Mouse (Mus musculus) adrenal gland, adult (tissue): Measurements from ENCODE around the gene Hk2.
A peak's percentile ranks its signal among the peaks of the same experiment; 100 is the strongest.

Experiments
- DNase-seq, 2 experiments: peaks; one replicate each; pipeline ENCODE4 v3.0.0; 2022 to 2023; ENCODE audit warnings: low spot score in 1 of 2; ENCODE audit not compliant: inconsistent age in 2 of 2

Gene Hk2

DNA sequence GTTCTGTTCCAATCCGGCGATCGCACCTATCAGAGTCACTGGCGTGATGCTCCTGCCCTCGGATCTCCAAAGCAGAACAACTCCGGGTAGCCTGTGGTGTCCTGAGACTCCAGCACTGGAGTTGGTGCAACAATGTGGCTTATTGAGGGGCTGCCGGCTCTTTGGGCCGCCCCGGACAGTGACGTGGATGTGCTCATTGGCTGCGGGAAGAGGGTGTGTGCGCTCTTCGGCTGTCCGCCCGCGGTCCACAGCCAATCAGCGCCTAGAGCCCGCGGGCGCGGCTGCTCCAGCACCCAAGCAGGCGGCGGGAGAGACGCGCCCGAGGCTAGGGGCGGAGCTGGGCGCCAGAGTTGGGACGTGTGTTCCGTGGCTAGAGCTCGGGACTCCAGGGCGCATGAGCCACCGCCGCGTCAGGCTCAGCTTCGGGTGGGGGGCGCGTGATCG lies at the start of gene Hk2:
Gene Hk2 (minus strand): TSS at position 134 of the 444 bp plus-strand sequence.
- DNase-seq: peak; percentile 92 to 96

DNA sequence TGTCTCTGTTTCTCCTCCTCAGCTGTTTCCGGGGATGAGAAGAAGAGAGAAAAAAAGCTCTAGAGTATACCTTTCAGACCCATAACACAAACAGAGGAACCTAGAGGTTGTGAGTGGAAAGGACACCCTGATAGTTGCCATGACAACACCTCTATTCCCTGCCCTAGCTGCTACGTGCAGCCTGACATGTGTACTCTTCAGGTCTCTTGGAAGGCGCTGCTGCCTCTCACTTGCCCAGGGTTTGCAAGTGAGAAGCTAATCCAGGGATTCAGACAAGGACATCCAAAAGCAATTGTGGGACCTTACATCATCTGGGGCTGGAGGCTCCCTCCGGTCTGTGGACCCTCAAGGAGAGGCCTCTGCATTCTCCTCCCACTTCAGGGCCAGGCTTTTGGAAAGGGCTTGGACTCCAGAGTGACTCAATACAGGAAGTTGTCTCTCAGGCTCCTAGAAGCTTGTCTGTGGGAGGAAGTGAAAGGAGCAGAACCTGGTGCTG lies 47.6 kb upstream of the Hk2 start:
- peak in 1 of 2 experiments; percentile 66 for DNase-seq

DNA sequence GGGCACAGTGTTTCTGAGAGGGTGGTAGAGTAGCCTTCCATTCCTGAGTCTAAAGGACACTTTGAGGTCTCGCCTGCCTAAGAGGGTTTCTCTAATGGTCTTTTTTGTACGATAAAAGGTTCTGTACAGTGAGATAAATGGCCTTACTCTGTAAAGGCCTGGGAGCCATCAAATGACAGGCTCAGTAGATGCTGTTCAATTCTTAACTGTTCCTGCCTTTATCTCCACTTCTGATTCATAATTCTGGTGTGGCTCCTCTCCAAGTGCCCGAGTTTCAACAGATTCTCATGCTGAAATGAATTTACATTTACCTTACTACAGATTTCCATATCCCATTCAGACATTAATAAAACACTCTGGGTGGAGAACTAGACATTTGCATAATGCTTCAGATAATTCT lies 46.5 kb upstream of the Hk2 start:
- DNase-seq: peak; percentile 44 to 72

DNA sequence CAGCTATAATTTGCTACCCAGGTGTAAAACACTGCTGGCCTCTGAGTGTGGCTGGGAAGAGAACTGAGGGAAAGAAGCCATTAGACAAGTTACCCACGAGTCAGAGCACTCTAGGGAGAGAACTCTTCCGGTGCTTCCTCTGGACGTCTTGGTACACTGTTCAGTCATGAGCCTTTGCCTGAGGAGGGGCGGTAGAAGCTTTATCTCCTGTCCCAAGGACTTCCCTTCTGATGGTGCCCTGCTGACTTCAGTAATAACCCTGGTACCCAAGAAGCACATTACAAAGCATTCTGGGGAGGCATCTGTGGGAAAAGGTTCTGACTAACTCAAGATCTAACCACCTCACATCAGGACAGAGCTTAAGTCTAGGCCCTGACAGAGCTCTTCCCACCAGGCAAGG lies 40.6 kb upstream of the Hk2 start:
- DNase-seq: no peak

DNA sequence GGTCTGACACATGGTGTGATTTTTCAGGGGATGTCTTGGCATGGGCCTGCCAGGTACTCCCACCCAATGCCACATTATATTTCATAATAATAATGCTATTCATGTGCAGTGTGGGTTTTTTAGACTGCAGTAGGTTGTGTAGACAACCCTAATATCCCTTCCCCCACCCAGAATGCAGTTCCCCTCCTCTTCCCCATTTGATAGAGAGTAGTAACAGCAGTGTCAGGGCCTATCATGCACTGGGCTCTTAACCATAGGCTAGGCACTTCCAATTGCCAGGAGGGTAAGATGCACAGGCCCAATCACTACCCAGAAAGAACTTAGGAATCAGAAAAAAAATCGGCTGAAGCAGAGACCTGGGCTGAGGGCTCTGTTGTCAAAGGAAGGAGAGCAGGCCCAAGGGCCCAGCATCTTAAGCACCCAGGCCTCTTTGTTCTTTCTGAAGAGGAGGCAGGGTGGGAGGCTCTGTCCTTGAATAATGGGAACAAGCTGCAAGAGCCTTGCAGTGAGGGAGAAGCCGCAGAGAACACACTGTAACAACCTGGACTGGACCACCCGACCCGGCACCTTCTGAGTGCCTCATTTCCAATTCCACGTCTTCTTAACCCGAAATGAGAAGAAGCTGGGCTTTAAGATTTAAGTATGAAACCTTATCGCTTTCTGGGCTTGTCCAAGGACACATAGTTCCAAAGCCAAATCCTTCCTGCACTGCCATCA lies 33.9 kb upstream of the Hk2 start:
- DNase-seq: peak; percentile 62 to 78

DNA sequence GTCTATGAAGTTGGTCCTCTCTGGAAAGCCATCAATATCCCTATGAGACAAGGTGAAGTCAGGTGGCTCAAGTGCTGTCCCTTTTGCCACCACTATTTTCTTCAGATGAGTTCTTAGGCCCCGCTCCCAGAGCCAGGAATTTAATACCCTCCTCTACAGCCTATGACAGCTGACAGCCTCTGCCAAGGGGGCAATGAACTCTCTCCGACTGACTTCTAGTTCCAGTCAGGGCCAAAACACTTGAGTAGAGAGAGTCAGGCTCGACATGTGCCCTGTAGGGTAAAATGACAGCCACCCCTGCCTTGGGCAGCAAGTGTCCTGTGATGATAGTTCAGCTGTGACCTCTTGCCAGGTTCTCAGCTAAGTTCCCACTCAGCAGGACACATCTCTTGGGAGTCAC lies 32.7 kb upstream of the Hk2 start:
- DNase-seq: peak in 1 of 2 experiments; percentile 56

DNA sequence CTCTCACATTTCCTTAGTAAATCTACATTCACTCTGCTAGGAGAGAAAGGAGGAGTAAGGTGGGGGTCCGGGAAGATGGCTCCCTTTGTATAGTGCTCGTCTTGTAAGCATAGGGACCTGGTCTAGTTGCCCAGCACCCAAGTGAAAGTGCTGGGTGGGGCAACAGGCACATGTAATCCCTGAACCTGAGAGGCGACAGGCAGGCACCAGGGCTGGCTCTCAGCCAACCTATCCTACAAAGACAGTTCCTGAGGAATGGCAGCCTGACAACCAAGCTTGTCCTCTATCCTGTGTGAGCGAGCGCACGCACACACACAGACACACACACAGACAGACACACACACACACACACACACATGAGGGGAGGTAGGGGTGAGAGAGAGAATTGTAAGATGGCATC lies 32.2 kb upstream of the Hk2 start:
- peak in 1 of 2 experiments; percentile 33 for DNase-seq

DNA sequence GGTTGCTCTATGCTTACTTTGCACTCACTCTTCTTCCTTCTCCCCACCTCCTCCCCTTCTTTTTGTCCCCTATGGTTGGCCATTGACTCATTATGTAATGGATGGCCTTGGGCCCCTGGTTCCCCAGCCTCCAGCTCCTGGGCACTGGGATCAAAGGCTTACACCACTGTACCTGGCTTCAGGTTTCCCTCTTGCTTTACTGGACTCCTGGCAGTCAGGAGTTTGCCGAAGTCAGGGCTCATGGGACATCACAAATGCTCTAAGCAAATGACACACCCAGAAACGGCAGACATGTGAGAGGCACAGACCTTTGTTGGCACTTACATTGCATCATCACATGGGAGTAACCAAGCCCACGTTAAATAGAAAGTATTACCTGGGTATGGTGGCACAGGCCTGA lies 31.6 kb upstream of the Hk2 start:
- DNase-seq: peak; percentile 23 to 47

DNA sequence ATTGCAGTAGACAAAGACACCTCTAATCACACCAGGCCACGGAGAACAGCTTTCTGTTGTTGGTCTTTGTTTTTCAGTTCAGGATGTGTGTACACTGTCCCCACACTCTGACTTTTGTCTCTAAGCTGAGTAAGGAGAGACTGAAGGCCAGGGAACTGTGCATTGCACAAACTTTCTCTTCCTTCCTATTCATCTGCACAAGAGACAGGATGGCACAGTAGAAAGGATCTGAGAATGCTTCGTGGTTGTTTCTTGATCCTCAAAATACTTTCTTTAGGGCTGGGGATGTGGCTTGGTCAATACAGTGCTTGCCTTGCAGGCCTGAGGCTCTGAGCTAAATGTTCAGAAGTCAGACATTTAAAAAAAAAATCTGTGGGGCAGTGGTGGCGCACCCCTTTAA lies 30.7 kb upstream of the Hk2 start:
- no peak for DNase-seq

DNA sequence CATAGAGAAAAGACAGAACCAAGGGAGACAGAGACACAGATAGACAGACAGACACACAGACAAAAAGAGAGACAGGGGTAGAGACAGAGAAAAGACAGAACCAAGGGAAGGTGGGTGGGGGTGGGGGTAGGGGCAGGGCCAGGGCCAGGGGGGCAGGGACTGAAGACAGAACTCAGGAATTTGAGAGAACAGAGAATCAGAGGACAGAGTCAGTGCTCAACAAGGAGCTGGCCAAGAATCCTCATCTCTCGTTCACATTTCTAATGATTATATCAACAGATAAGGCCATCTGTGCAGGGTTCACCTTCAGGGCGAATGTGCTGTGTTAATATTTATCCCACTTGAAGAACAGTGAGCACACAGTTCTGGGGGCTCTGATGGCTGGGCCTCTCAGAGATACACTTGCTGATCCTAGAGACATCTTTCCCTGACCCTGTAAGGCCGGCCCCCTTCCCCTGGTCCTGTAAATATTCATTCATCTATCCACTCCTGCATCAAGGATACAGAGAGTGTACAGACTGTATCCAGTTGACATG lies 24.0 kb upstream of the Hk2 start:
- no peak for DNase-seq

DNA sequence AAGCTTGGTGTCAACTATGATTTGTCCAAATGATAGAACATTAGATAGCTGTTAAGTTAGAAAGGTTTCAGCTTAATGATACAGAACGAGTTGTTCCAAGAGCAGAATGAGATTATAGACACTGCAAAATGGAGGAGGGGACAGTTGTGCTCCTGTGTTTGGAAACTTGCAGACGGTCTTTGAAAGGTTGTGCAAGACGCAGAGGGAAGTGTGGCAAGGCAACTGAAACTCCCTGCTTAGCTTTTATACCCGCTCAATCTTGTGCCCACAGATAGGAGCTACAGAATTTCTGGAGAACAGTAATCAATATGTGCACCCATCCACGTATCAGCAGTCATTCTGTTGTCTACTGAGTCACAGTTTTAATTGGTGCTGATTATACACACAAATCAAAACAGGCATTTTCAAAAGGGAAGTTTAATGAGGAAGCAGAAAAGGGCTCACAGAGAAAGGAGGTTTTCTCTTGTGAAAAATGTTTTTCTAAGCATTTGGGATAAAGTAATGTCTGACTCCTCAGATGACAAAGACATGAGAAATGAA lies 23.1 kb upstream of the Hk2 start:
- peak in 1 of 2 experiments; percentile 46 for DNase-seq

DNA sequence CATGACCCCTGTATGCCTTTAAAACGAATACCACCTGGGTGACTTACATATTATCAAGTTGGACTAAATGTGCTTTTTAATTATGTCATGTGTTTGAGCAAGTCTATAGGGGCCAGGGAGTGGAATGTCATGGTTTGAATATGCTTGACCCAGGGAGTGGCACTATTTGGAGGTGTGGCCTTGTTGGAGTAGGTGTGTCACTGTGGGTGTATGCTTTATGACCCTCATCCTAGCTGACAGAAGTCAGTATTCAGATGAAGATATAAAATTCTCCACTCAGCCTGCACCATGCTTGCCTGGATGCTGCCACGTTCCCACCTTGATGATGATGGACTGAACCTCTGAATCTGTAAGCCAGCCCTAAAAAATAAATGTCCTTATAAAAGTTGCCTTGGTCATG lies 16.6 kb upstream of the Hk2 start:
- no peak for DNase-seq

DNA sequence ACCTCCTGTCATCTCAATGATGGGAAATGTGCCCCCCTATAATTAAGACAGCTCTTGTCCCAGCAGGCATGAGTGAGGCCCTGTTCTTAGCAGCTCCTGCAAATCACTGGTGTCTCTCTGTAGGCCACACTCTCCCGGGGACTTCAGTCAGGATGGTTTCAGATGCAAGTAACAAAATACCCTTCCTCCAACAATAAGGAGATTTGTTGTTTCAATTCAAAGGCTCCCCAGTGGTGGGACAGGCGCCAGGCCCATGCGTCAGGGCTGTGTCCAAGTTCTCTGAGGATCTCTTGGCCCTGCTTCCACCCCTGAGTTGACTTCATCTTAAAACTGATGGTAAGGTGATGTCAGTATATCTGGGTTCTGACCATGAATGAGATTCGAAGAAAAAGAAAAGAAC lies 9.7 kb upstream of the Hk2 start:
- no peak for DNase-seq

DNA sequence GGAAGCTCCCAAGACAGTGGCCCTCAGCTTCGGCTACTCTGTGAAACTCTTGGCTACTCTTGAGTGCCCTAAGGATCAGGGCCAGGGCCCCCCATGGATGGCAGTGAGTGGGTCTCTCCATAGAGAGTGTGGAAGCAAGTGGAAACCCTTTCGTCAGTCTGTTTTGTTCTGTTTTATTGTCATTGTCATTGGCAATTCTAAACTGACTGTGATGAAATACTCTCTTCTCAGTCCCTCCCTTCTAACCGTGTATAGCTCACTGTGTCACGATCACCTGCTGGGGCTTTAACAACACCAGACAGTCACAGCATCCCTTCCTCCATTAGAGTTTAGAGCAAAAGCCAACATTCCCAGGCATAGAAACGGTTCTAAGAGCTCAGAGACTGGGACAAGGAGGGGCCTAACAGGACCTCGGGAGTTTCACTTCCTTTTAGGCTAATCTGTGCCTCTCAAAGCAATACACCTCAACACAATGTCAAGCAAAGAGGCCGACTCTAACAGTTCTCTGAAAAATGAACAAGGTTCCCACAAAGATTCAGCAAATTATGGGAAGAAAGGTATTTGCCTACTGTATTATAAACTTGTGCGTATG lies 6.6 kb upstream of the Hk2 start:
- no peak for DNase-seq

DNA sequence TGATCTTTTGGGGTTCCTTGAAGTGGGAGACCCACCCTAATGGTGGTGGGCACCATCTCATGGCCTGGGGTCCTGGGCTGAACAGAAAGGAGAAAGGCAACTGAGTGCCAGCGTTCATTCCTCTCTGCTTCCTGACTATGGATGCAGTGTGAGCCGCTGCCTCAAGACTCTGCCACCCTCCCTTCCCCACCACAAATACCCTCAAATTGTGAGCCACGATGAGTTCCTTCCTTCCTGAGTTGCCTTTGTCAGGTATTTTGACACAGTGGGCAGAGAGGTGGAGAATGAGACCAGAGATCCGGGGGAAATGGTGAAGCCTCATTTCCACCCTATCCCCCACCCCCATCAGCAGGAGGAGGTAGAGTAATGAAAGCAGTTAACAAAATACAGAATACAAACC lies 6.1 kb upstream of the Hk2 start:
- no peak for DNase-seq

DNA sequence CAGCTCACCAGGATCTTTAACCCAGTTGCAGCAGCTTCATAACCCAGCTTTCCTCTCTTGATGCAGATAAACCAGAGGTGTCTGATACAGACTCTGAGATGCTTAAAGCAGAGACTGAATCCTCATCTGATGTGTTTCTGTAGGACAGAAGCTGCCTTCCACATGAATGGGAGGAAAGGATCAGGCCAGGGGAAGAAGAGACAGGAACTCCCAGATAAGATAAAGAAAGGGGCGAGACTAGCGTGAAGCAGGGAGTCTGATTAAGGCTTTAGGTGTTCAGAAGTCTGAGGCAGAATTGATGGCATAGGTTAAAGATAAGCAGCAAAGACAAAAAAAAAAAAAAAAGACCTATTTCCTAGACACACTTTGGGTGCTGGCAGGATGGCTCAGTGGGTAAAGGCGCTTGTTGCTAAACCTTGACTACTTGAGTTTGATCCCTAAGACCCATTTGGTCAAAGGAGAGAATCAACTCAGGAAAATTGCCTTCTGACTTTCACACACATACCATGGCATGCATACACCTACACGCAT lies 2.9 kb upstream of the Hk2 start:
- no peak for DNase-seq

DNA sequence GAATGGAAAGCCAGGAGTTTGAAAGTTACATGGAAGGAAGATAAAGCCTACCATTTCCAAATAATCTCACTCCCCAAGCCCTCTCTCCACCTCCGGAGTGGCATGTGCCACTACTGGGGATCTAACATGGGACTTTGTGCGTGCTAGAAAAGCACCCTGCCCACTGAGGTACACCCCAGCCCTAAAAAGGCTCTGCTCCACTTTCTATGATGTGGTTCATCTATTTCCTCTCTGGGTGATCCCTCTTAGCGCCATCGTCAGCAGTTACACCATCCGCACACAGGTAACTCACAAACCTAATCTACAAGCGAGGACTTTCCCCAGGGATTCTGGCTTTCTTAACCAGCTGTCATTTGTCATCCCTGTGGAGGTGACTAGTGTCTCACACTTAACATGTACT lies 1.1 kb upstream of the Hk2 start:
- DNase-seq: no peak

DNA sequence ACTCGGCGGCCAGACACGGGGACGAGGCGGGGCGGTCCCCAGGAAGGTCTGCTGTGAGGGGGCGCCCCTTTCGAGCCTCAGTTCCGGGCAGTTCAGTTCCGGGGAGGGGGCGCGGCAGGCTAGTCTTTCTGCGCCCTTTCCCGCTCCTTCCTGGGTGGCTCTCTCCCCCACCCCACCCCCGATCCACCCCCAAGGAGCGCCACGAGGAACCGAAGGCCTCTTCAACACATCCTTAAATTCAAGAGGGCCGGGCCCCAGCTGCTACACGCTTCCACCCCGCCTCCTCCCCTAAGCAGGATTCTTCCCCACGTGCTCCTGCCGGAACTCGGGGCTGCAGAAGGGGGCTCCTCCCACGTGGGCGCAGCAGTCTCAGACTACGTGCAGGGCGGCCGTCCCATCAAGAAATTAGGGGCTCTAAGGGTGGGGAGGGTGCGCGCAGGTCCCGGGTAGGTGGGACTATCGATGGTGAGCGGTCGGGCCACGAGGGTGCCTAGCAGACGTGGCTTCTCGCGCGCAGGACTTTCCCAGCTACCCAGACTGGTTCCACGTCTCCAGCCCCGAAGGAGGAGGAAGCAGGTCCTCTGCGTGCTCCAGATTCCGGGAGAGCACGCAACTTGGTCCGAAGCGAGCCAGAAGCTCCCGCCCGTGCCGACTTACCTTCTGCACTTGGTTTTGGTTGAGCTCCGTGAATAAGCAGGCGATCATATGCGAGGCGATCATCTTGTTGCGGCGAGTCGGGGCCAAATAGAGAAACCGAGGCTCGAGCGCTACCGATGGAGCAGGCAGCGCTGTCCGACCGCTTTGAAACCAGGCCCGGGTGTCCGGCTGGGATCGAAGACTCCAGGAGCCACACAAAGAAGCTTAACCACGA lies 758 bp downstream of the Hk2 start:
- DNase-seq: peak; percentile 59 to 86

DNA sequence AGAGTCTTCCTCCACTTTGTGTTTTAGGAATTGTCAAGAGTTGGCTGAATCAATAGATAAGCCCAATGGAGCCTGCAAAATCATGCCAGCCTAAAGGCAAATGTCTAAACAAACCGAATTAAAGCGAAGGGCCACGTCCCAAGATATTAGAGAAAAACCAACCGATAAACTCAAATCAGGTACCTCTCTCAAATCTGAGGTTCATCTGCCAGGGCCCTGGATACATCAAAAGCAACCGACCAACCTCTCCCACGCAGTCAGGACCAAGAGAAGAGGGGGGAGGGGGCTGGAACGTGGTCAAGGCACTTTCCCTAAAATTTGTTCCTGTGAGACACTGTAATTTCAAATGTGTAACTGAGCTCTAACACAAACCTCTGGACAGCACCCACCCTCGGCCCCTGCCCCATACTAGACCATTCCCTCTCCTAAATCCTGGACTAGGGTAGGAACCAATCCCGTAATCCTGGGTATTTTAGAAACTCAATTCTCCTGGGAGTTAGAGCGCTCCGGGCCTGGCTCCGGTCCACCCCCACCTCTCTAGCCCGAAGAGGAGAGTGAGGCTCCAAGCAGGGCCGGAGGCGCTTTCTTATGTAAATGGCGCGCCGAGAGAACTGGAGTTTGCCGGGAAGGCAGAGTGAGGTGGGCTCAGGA lies 1.7 kb downstream of the Hk2 start:
- DNase-seq: peak in 1 of 2 experiments; percentile 81

DNA sequence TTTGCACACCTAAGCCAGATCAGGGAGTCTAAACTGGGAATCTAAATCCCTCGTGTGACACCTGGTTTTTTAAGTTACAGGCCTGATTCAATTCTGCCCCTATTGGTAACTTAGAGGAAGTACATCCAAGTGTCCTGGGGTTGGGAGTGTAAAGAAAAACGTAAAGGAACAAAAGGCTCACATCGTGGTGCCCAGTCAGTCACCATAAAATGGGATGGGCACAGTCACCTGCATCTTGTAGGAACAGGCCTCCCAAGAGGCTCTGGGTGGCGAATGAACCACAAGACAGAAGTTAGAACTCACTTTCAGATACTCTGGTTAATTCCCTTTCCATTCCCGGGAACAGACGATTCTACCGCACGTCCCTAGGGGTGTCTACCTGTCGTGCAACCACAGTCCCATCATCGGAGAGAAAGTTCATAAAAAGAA lies 2.3 kb downstream of the Hk2 start:
- DNase-seq: peak in 1 of 2 experiments; percentile 72
